Mouse (Mus musculus): ENCODE data around the gene Mrps10. TPM values are rescaled to one million over a fixed set of nuclear protein-coding genes. Genes with fewer than 3 reads are reported as not detected.

Mrps10 gene
- polyA plus RNA-seq, 1 experiment from 2014 or later: 74.1 TPM

- Histone ChIP-seq H3K27me3 (no peaks in the 10 kb centered on the region), H3K4me3 (no peak overlapping the region), H3K27ac (no peak overlapping the region), H3K9ac (no peak overlapping the region), H3K9me3 (no peaks in the 10 kb centered on the region), H3K36me3 (peaks cover 84% of the 10 kb centered on the region), H3K4me1 (no peaks in the 10 kb centered on the region), H3K4me2 (replicated peaks) (no peak overlapping the region)
- WGBS: 16% methylated on average over 2 of the region's 2 CpGs
- ATAC-seq (ENCODE audit: low FRiP score, low read depth): no peak
These were observed 35.3 kb upstream of the Mrps10 start for GRCm38 (mm10) chr17:47333409-47333808.

GRCm38 (mm10) chr17:47343121-47343520 is 25.6 kb upstream of the Mrps10 start:
- Histone ChIP-seq H3K4me1 (no peaks in the 10 kb centered on the region), H3K36me3 (peaks cover 96% of the 10 kb centered on the region), H3K9ac (no peak overlapping the region), H3K9me3 (peaks cover 21% of the 10 kb centered on the region), H3K27ac (no peak overlapping the region), H3K4me3 (no peak overlapping the region), H3K27me3 (no peaks in the 10 kb centered on the region), H3K4me2 (replicated peaks) (no peak overlapping the region)
- ATAC-seq (ENCODE audit: low FRiP score, low read depth): no peak
- WGBS: 81% methylated on average over 2 of the region's 2 CpGs

GRCm38 (mm10) chr17:47349721-47350319 is 18.9 kb upstream of the Mrps10 start:
- H3K9me3 ChIP-seq: peaks cover 36% of the 10 kb centered on the region
- 88% methylated on average over 3 of the region's 3 CpGs for WGBS
- H3K9ac ChIP-seq: no peak overlapping the region
- H3K27me3 ChIP-seq: no peaks in the 10 kb centered on the region
- no peak overlapping the region for H3K4me3 ChIP-seq
- H3K27ac ChIP-seq: no peak overlapping the region
- peaks cover 100% of the 10 kb centered on the region for H3K36me3 ChIP-seq
- no peak overlapping the region for H3K4me2 ChIP-seq (replicated peaks)
- no peak for ATAC-seq (ENCODE audit: low FRiP score, low read depth)
- H3K4me1 ChIP-seq: no peaks in the 10 kb centered on the region

- Histone ChIP-seq H3K27ac (no peak overlapping the region), H3K4me1 (no peaks in the 10 kb centered on the region), H3K9me3 (no peaks in the 10 kb centered on the region), H3K36me3 (peaks cover 60% of the 10 kb centered on the region), H3K9ac (no peak overlapping the region), H3K4me3 (no peak overlapping the region), H3K4me2 (replicated peaks) (no peak overlapping the region), H3K27me3 (peaks cover 4% of the 10 kb centered on the region; the same call in 1 of the 2 replicates)
- 52% methylated on average over 6 of the region's 6 CpGs for WGBS
- ATAC-seq (ENCODE audit: low FRiP score, low read depth): no peak
These were observed 8.7 kb upstream of the Mrps10 start for GRCm38 (mm10) chr17:47359964-47360363.

GRCm38 (mm10) chr17:47361343-47361742 is 7.3 kb upstream of the Mrps10 start:
- Histone ChIP-seq H3K27me3 (peaks cover 4% of the 10 kb centered on the region; the same call in 1 of the 2 replicates), H3K9me3 (no peaks in the 10 kb centered on the region), H3K4me2 (replicated peaks) (no peak overlapping the region), H3K36me3 (peaks cover 46% of the 10 kb centered on the region), H3K4me1 (no peaks in the 10 kb centered on the region), H3K27ac (no peak overlapping the region), H3K9ac (no peak overlapping the region), H3K4me3 (no peak overlapping the region)
- 75% methylated on average over 11 of the region's 11 CpGs for WGBS
- no peak for ATAC-seq (ENCODE audit: low FRiP score, low read depth)

GRCm38 (mm10) chr17:47369087-47369443 is 378 bp downstream of the Mrps10 start:
- no peaks in the 10 kb centered on the region for H3K9me3 ChIP-seq
- H3K4me3 ChIP-seq: peak overlapping the region; percentile 82
- WGBS: 1% methylated on average over 20 of the region's 20 CpGs
- H3K27me3 ChIP-seq: peaks cover 4% of the 10 kb centered on the region; the same call in 1 of the 2 replicates
- peaks cover 20% of the 10 kb centered on the region for H3K36me3 ChIP-seq
- peak overlapping the region; percentile 55; the same call in 1 of the 2 replicates for H3K27ac ChIP-seq
- H3K4me2 ChIP-seq (replicated peaks): peak overlapping the region; percentile 88
- peaks cover 22% of the 10 kb centered on the region for H3K4me1 ChIP-seq
- peak; percentile 48 for ATAC-seq (ENCODE audit: low FRiP score, low read depth)
- H3K9ac ChIP-seq: peak overlapping the region; percentile 75

GRCm38 (mm10) chr17:47371451-47371850 is 2.8 kb downstream of the Mrps10 start:
- Histone ChIP-seq H3K4me2 (replicated peaks) (no peak overlapping the region), H3K9me3 (no peaks in the 10 kb centered on the region), H3K4me1 (peaks cover 22% of the 10 kb centered on the region), H3K9ac (no peak overlapping the region), H3K36me3 (peaks cover 44% of the 10 kb centered on the region), H3K4me3 (no peak overlapping the region), H3K27ac (no peak overlapping the region), H3K27me3 (no peaks in the 10 kb centered on the region)
- ATAC-seq (ENCODE audit: low FRiP score, low read depth): no peak
- WGBS: 11% methylated on average over 4 of the region's 4 CpGs

GRCm38 (mm10) chr17:47373991-47374390 is 5.3 kb downstream of the Mrps10 start:
- Histone ChIP-seq H3K27ac (no peak overlapping the region), H3K36me3 (peaks cover 68% of the 10 kb centered on the region), H3K4me3 (no peak overlapping the region), H3K4me2 (replicated peaks) (no peak overlapping the region), H3K27me3 (no peaks in the 10 kb centered on the region), H3K9ac (no peak overlapping the region), H3K4me1 (peaks cover 22% of the 10 kb centered on the region), H3K9me3 (no peaks in the 10 kb centered on the region)
- ATAC-seq (ENCODE audit: low FRiP score, low read depth): no peak
- 41% methylated on average over 6 of the region's 6 CpGs for WGBS

GRCm38 (mm10) chr17:47376779-47377280 is 8.1 kb downstream of the Mrps10 start:
- no peak for ATAC-seq (ENCODE audit: low FRiP score, low read depth)
- Histone ChIP-seq H3K27me3 (no peaks in the 10 kb centered on the region), H3K4me2 (replicated peaks) (no peak overlapping the region), H3K9me3 (no peaks in the 10 kb centered on the region), H3K36me3 (peaks cover 93% of the 10 kb centered on the region), H3K9ac (no peak overlapping the region), H3K4me3 (no peak overlapping the region), H3K4me1 (0 out of 2 replicates have a peak, but pooled peaks cover under 1% of the 10 kb centered on the region), H3K27ac (no peak overlapping the region)
- WGBS: 89% methylated on average over 6 of the region's 6 CpGs

- no peak overlapping the region for H3K27ac ChIP-seq
- H3K4me1 ChIP-seq: no peaks in the 10 kb centered on the region
- H3K4me3 ChIP-seq: no peak overlapping the region
- no peak overlapping the region for H3K9ac ChIP-seq
- no peaks in the 10 kb centered on the region for H3K9me3 ChIP-seq
- no peak for ATAC-seq (ENCODE audit: low FRiP score, low read depth)
- H3K4me2 ChIP-seq (replicated peaks): no peak overlapping the region
- H3K36me3 ChIP-seq: peaks cover 85% of the 10 kb centered on the region
- 81% methylated on average over 15 of the region's 15 CpGs for WGBS
- H3K27me3 ChIP-seq: no peaks in the 10 kb centered on the region
These were observed 9.4 kb downstream of the Mrps10 start for GRCm38 (mm10) chr17:47378133-47378532.

- Histone ChIP-seq H3K36me3 (peaks cover 47% of the 10 kb centered on the region), H3K4me2 (replicated peaks) (no peak overlapping the region), H3K27ac (no peak overlapping the region), H3K27me3 (0 out of 2 replicates have a peak, but pooled peaks cover 3% of the 10 kb centered on the region), H3K4me3 (no peak overlapping the region), H3K4me1 (no peaks in the 10 kb centered on the region), H3K9me3 (no peaks in the 10 kb centered on the region), H3K9ac (no peak overlapping the region)
- WGBS: 83% methylated on average over 11 of the region's 11 CpGs
- no peak for ATAC-seq (ENCODE audit: low FRiP score, low read depth)
These were observed 13.2 kb downstream of the Mrps10 start for GRCm38 (mm10) chr17:47381917-47382316.

- Histone ChIP-seq H3K36me3 (peaks cover 34% of the 10 kb centered on the region), H3K27me3 (0 out of 2 replicates have a peak, but pooled peaks cover 3% of the 10 kb centered on the region), H3K4me1 (no peaks in the 10 kb centered on the region), H3K9me3 (no peaks in the 10 kb centered on the region), H3K27ac (no peak overlapping the region), H3K9ac (no peak overlapping the region), H3K4me3 (no peak overlapping the region), H3K4me2 (replicated peaks) (no peak overlapping the region)
- 90% methylated on average over 4 of the region's 4 CpGs for WGBS
- no peak for ATAC-seq (ENCODE audit: low FRiP score, low read depth)
These were observed 14.6 kb downstream of the Mrps10 start for GRCm38 (mm10) chr17:47383266-47383665.

- ATAC-seq (ENCODE audit: low FRiP score, low read depth): no peak
- WGBS: 88% methylated on average over 3 of the region's 3 CpGs
- Histone ChIP-seq H3K4me2 (replicated peaks) (no peak overlapping the region), H3K36me3 (peaks cover 28% of the 10 kb centered on the region), H3K4me3 (no peak overlapping the region), H3K9ac (no peak overlapping the region), H3K4me1 (no peaks in the 10 kb centered on the region), H3K27ac (no peak overlapping the region), H3K9me3 (no peaks in the 10 kb centered on the region), H3K27me3 (0 out of 2 replicates have a peak, but pooled peaks cover 3% of the 10 kb centered on the region)
These were observed 15.4 kb downstream of the Mrps10 start for GRCm38 (mm10) chr17:47384064-47384463.

Data from limb, embryonic 13.5 days (tissue).